Mouse (Mus musculus) liver, adult 2 months (tissue): ENCODE data around the gene Slco2a1.

Experiments used
- CTCF ChIP-seq: fragments of 200-500 bp; IDR thresholded peaks from 2 replicates; pipeline ENCODE4 v1.5.1; 2011; ENCODE audit warnings: low read depth, low read length, control low read depth
- POLR2A ChIP-seq: fragments of 200-500 bp; IDR thresholded peaks from 2 replicates; pipeline ENCODE4 v1.6.1; 2011; ENCODE audit warnings: low read length, control low read depth; ENCODE audit not compliant: insufficient read depth; ENCODE audit errors: extremely low read depth

GRCm38 (mm10) chr9:103120231-103120630, 131.7 kb downstream of the Slco2a1 start:
- peak; percentile 20; the same call in 1 of the 2 replicates for TF ChIP-seq CTCF
- TF ChIP-seq POLR2A, result no peak
